Mouse (Mus musculus) mouse embryonic stem cell (cell line): ENCODE measurements around the gene Slc26a10.
"Not testable (repeated sequence)": the region's sequence is repeated elsewhere in the genome, so short reads cannot be mapped to it uniquely, and the experiment has no call there.

ENCODE experiments used
- in situ Hi-C, 2 experiments: fragments of 300-500 bp; cut with MboI; formaldehyde crosslinking; loops; 1 replicate in 1 of 2; 3 replicates in 1 of 2; pipeline ENCODE4 v1.14.3; 2019 to 2020; ENCODE audit warnings: low sequenced_read_pairs in 2 of 2, low pct_unique_long_range_greater_than_20kb in 1 of 2, mixed read lengths in 1 of 2; ENCODE audit not compliant: unreplicated experiment in 1 of 2

The Slc26a10 gene

GRCm38 (mm10) chr10:127200279-127200678, 19.8 kb upstream of the Slc26a10 start:
- in situ Hi-C loops: no loop called here

- in situ Hi-C loops: no loop called here
Observed at GRCm38 (mm10) chr10:127199474-127199873, 19.0 kb upstream of the Slc26a10 start.

- in situ Hi-C loops: no loop called here
Observed at GRCm38 (mm10) chr10:127199068-127199467, 18.6 kb upstream of the Slc26a10 start.

- in situ Hi-C loops: no loop called here
Observed at GRCm38 (mm10) chr10:127198492-127198891, 18.0 kb upstream of the Slc26a10 start.

GRCm38 (mm10) chr10:127197505-127198110, 17.2 kb upstream of the Slc26a10 start:
- in situ Hi-C loops: no loop called here

- in situ Hi-C loops: no loop called here
Observed at GRCm38 (mm10) chr10:127197104-127197503, 16.7 kb upstream of the Slc26a10 start.

- in situ Hi-C loops: no loop called here
Observed at GRCm38 (mm10) chr10:127196392-127196791, 15.9 kb upstream of the Slc26a10 start.

GRCm38 (mm10) chr10:127195328-127196129, 15.1 kb upstream of the Slc26a10 start, which contains the start of gene Dtx3:
Gene Dtx3 (minus strand): TSS chr10:127195728.
- in situ Hi-C loops: no loop called here

- in situ Hi-C loops: no loop called here
Observed at GRCm38 (mm10) chr10:127194428-127195327, 14.2 kb upstream of the Slc26a10 start.

GRCm38 (mm10) chr10:127193011-127193410, 12.6 kb upstream of the Slc26a10 start:
- in situ Hi-C loops: no loop called here

- in situ Hi-C loops: not testable (repeated sequence)
Observed at GRCm38 (mm10) chr10:127192057-127192328, 11.5 kb upstream of the Slc26a10 start.

GRCm38 (mm10) chr10:127191191-127192056, 11.0 kb upstream of the Slc26a10 start:
- in situ Hi-C loops: no loop called here

GRCm38 (mm10) chr10:127190398-127191190, 10.1 kb upstream of the Slc26a10 start:
- in situ Hi-C loops: no loop called here

GRCm38 (mm10) chr10:127189651-127190381, 9.4 kb upstream of the Slc26a10 start, which contains the start of gene Arhgef25:
Gene Arhgef25 (minus strand): TSS chr10:127190083.
- in situ Hi-C loops: loop anchor here in 1 of 2 experiments (5.0 to 10.0 kb wide), 2 partner anchors 32 to 55 kb away; no protein-coding TSS in a partner anchor

GRCm38 (mm10) chr10:127189116-127189650, 8.7 kb upstream of the Slc26a10 start:
- in situ Hi-C loops: loop anchor here in 1 of 2 experiments (5.0 to 10.0 kb wide), 2 partner anchors 33 to 56 kb away; no protein-coding TSS in a partner anchor

- in situ Hi-C loops: loop anchor here in 1 of 2 experiments (5.0 to 10.0 kb wide), 2 partner anchors 34 to 56 kb away; no protein-coding TSS in a partner anchor
Observed at GRCm38 (mm10) chr10:127188465-127189115, 8.1 kb upstream of the Slc26a10 start.
